Mouse (Mus musculus) myocyte (in vitro differentiated cells): ENCODE data around the gene Cript.

Experiments
- CEBPB ChIP-seq: IDR thresholded peaks from 2 replicates; pipeline ENCODE4 v1.6.1; 2011; ENCODE audit warnings: mild to moderate bottlenecking, moderate library complexity; ENCODE audit not compliant: poor library complexity, insufficient read depth, severe bottlenecking
- E2F4 ChIP-seq: IDR thresholded peaks from one replicate; pipeline ENCODE4 v1.6.1; 2011; ENCODE audit warnings: mild to moderate bottlenecking, control low read depth, moderate library complexity; ENCODE audit not compliant: insufficient read depth
- MAX ChIP-seq: IDR thresholded peaks from one replicate; pipeline ENCODE4 v1.6.1; 2011; ENCODE audit warnings: low read depth, mild to moderate bottlenecking, control low read depth
- MYOD1 ChIP-seq, 3 experiments: IDR thresholded peaks; one replicate each; pipeline ENCODE4 v1.6.1; 2011; ENCODE audit warnings: control low read depth in 2 of 3, low read depth in 2 of 3, mild to moderate bottlenecking in 2 of 3, moderate library complexity in 1 of 3; ENCODE audit not compliant: insufficient read length in 2 of 3, control insufficient read depth in 1 of 3
- MYOG ChIP-seq, 3 experiments: IDR thresholded peaks; one replicate each; pipeline ENCODE4 v1.6.1; 2011; ENCODE audit warnings: control low read depth in 2 of 3, low read depth in 2 of 3, mild to moderate bottlenecking in 2 of 3; ENCODE audit not compliant: insufficient read length in 2 of 3, control insufficient read depth in 1 of 3, insufficient read depth in 1 of 3
- POLR2A ChIP-seq: IDR thresholded peaks from one replicate; pipeline ENCODE4 v1.6.1; 2011; ENCODE audit warnings: low read depth, mild to moderate bottlenecking, control low read depth, moderate library complexity; ENCODE audit not compliant: insufficient read length
- POLR2AphosphoS2 ChIP-seq: IDR thresholded peaks from one replicate; pipeline ENCODE4 v1.6.1; 2011; ENCODE audit warnings: low read depth, control low read depth; ENCODE audit not compliant: insufficient read length
- SRF ChIP-seq: IDR thresholded peaks from one replicate; pipeline ENCODE4 v1.6.1; 2011; ENCODE audit warnings: low read depth; ENCODE audit not compliant: control insufficient read depth, insufficient read length
- TCF12 ChIP-seq: IDR thresholded peaks from one replicate; pipeline ENCODE4 v1.6.1; 2011; ENCODE audit warnings: mild to moderate bottlenecking, control low read depth; ENCODE audit not compliant: poor library complexity, insufficient read depth, severe bottlenecking
- TCF3 ChIP-seq: IDR thresholded peaks from one replicate; pipeline ENCODE4 v1.6.1; 2011; ENCODE audit warnings: low read depth, control low read depth; ENCODE audit not compliant: insufficient read length
- USF1 ChIP-seq: IDR thresholded peaks from one replicate; pipeline ENCODE4 v1.6.1; 2011; ENCODE audit warnings: low read depth, mild to moderate bottlenecking, control low read depth, moderate library complexity

DNA sequence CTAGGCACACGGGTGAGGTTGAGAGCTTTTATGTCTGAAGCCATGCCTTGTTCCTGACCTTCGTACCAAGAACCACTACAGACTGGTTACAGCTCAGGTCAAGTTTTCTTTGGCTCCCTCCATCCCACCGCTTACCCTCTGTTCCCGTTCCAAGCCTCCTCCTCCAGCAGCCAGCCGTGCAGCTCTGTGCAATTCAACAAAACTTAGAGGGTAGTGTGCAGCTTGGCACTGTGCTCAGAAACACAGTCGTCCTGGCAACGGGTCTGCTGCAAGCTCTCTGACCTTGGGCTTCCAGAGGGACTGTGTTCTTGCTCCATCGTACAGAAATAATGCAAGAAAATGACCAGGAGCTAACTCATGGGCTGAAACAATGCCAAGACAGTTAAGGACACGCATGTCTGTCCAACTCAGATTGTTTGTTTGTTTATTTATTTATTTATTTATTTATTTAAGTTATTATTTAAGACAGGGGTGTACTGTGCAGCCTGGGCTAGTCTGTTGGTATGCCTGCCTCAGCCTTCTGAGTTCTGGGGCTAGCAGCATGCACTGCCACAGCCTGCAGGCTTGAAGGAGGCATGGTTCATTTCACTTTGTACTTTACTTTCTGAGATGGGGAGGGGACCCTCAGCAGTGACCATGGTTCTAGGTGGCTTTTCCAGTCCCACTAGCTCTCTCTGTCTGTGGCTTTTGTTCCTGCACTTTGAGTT is 25.3 kb downstream of the Cript start:
- TF ChIP-seq E2F4 (no peak), USF1 (no peak), POLR2A (no peak), TCF12 (no peak), TCF3 (no peak), MAX (no peak), POLR2AphosphoS2 (no peak), SRF (no peak), MYOD1 (IDR thresholded peaks at IDR 0.05; ENCODE audit: control insufficient read depth in 1 of 3, insufficient read length in 2 of 3, low read depth in 2 of 3) (no peak), MYOG (IDR thresholded peaks at IDR 0.05; ENCODE audit: control insufficient read depth in 1 of 3, insufficient read depth in 1 of 3, insufficient read length in 2 of 3, low read depth in 2 of 3) (no peak), CEBPB (no peak)
